Mouse (Mus musculus): Measurements from ENCODE around the gene Mta3.

The Mta3 gene

GRCm38 (mm10) chr17:83706116-83706593, at the start of gene Mta3:
Gene Mta3 (plus strand): TSS chr17:83706163.
- DNase-seq (ENCODE audit: low read depth, low spot score): no peak

GRCm38 (mm10) chr17:83657375-83657774, 48.6 kb upstream of the Mta3 start:
- no peak for DNase-seq (ENCODE audit: low read depth, low spot score)

DNA sequence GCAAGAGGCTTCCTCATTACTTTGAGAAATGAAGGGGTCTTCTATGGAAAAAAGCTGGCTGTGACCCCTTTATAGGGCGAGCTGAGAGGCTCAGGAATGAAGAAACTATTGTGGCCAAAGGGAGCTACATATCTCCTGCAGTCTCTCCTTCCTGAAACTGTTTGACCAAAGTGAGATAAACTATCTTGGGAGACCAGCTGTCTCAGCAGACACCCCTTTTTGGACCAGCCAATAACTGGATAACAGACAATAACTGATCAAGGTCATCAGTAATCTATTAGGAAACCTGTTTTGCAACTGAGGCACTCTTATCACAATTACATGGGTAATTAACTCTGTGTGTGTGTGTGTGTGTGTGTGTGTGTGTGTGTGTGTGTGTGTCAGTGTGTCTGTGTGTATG, 47.0 kb upstream of the Mta3 start:
- DNase-seq (ENCODE audit: low read depth, low spot score): no peak

DNA sequence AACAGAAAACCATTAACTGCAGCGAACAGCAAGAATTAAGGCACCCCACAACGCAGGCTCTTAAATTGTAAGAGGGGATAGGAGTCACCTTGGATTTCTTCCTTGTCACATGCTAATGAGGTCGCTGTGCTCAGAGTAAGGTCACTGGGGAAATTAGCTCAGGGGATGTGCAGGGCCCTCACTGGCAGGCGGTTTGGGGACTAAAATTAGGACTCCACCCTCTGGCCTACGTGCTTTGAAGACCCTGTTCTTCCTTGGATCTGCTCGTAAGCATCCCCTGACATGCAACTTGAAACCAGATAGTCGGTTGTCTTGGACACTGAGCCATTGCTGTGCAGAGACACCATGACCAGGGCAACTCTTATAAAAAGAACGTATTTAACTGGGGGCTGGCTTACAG, 41.2 kb upstream of the Mta3 start:
- DNase-seq (ENCODE audit: low read depth, low spot score): no peak

DNA sequence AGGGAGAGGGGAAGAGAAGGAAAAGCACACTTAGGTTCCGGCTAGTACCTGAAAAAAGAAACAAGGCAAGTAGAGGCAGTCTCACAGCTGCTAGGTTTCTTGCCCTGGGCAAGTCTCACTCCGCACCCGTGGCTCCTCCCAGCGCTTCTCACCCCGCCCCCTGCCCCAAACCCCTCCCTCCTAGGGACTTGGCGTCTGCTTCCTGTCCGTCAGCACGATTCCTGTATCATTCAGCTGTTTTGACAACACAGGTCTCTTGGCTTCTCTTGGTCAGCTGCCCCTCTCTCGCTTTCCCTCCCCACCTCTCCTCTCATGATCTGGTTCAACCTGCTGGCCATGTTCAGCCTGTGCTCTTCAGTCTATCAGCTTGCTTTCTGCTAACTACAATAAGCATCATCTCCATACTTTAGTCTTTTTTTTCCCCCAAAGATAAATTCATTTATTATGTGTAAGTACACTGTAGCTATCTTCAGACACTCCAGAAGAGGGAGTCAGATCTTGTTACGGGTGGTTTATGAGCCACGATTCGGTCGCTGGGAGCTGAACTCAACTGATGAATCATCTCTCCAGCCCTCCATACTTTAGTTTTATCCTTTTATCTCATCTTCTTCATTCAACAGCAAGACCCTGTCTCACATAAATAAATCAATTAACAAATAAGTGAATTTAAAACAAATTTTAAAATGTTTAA, 39.2 kb upstream of the Mta3 start:
- DNase-seq (ENCODE audit: low read depth, low spot score): no peak

DNA sequence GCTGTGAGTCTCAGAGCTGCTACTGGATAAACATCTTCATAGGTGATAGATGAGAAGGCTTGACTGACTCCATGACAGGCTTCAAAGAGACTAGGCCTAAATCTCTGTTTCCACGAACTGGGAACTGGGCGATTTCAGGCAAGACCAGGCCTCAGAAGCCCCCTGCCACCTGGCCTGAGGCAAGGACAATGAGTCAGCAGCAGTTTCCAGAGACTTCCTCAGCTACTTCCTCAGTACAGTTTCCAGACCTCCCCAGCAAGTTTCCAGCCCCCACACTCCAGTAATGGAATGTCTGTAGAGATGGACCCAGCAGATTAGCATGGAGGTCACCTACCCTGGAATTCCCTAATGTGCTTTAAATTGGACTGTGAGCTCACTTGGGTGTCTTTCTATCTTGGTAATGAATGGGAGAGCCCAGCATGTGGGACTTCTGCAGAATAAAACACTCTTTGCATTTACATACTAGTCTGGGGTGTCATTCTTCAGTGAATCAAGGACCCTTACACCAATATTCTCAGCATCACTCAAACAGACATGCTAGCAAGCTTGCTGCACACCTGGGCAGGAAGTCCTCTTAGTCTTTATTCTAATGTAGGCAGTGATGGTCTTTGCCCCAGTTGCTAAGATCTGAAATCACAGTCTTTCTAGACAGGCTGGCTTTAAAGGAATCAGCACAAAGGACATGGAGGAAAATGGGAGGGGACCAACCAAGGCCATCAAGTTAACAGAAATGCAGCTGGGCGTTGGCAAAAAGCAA, 37.9 kb upstream of the Mta3 start:
- DNase-seq (ENCODE audit: low read depth, low spot score): no peak

- no peak for DNase-seq (ENCODE audit: low read depth, low spot score)
Measured at GRCm38 (mm10) chr17:83672685-83673084, 33.3 kb upstream of the Mta3 start.

DNA sequence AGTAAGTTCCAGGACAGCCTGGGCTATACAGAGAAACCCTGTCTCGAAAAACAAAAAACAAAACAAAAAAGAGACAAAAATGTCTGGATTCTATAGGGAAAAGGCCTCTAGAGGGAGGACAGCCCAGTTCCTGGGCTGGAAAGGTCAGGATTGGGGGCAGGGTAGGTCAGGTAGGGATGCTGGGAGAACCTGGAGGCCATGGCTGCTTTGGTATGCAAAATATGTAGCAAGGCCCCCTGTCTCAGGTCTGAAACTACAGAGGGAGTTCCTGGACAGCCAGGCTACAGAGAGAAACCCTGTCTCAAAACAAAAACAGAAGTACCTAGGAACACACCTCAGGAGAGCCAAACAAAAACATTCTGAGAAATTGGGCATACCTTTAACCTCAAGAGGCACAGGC, 28.6 kb upstream of the Mta3 start:
- DNase-seq (ENCODE audit: low read depth, low spot score): no peak

DNA sequence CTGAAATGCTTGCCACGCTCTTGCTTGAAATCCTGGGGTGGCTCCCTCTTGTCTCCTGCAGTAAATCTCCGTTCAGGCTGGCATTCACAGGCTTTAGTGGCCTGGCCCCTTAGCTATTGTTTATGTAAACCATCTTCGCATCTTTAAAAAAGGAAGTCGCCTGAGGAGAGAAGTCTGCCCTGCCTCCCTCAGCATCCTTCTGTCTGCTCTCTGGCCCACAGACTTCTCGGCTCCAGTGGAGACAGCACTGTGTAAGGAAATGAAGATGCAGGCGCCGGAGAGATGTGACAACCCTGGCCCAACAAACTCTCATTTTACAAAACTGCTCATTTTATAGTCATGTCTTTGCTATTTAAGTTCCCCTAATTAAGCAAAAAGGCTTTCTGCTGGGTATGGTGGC, 24.0 kb upstream of the Mta3 start:
- DNase-seq (ENCODE audit: low read depth, low spot score): no peak

DNA sequence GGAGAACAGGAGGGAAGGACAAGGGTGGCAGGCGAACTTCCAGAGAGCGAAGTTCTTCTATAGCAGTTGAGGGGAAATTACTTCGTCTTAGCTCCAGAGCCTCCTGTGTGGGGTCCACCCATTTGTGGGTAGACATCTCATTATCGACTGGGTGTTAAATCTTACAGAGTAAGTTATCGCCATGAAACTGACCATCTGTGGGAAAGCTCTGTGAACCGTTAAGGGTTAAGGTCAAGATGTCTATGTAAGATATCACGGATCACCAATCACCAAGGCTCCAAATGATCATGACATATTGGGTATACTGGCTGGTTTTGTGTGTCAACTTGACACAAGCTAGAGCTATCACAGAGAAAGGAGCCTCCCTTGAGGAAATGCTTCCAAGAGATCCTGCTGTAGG, 21.5 kb upstream of the Mta3 start:
- no peak for DNase-seq (ENCODE audit: low read depth, low spot score)

DNA sequence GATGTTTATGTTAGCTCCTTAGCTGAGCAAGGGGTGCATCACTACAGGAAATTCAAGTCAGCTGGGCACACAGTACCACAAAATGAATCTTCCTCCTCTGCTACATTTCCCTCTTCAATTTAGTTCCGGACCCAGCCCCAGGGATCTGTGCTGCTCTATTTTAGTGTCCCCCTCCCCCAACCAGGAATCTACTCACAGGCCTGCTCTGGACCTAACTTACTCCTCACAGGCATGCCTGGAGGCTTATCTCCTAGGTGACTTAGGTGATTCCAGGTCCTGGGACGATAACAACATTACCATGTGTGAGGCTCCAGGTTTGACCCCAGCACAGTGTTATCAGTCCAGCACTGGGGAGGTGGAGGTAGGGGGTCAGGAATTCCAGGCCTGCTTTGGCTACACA, 15.5 kb upstream of the Mta3 start:
- DNase-seq (ENCODE audit: low read depth, low spot score): no peak

DNA sequence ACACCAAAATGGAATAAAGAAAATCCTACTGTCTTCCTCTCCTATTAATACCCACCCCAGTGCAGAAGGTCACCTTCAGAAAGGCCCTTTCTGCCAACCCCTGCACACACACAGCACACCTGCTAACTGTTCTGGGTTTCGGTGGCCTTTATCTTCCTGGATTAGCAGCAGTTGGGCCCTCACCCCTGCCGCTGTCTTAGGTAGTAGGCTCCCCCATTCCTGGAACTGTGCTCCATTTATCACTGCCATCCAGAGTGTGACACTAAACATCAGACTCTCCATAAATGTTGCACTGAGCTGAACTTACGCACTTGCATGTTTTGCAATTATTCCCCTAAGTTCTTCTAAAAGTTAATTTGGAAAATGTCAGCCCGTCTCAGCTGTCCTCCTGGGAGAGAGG, 14.6 kb upstream of the Mta3 start:
- DNase-seq (ENCODE audit: low read depth, low spot score): no peak

DNA sequence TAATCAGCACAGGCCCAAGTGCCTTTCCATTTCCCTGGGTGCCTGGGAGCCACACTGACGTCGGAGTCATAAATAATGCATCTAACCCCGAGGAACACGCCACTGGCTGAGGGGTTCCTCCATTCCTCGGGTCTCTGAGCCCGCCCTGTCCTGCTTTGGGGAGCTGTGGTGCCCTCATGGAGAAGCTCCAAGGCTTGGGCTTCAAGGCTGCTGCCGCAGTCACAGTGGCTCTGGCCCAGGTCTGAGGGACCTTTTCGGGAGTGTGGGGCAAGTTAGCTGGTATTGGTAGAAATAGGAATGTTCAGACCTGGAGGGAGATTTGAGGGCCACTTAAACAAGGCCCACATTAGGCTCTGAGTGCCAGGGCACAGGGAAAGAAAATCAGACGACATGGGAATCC, 12.0 kb upstream of the Mta3 start:
- no peak for DNase-seq (ENCODE audit: low read depth, low spot score)

- no peak for DNase-seq (ENCODE audit: low read depth, low spot score)
Measured at GRCm38 (mm10) chr17:83695785-83696184, 10.2 kb upstream of the Mta3 start.

DNA sequence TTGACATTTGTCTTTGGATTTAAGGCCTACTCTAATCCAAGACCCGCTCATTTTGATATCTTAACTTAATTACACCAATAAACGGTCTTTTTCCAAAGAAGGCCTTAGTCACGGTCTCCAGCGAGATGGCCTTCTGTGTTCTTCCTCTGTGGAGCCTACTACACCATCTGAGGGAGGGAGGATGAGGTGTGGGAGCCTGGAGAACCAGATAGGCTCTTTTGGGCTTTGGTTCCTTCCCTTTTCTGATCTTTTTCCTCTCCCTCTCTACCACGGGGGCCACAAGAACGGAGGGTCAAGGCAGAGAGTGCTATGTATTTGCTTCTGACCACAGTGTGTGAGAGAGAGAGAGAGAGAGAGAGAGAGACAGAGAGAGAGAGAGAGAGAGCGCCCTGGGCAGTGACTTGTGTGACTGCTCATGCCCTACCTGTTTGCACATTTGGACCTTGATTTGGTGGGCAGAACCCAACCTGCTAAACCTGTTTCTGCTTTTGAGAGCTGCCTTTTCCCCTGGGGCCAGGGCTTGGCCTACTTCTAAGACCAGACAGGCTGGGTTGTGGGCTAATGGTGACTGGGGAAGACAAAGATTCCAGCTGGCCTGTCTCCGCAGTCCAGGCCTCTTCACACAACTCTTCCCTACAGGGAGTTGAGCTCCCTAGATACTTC, 6.8 kb upstream of the Mta3 start:
- no peak for DNase-seq (ENCODE audit: low read depth, low spot score)

DNA sequence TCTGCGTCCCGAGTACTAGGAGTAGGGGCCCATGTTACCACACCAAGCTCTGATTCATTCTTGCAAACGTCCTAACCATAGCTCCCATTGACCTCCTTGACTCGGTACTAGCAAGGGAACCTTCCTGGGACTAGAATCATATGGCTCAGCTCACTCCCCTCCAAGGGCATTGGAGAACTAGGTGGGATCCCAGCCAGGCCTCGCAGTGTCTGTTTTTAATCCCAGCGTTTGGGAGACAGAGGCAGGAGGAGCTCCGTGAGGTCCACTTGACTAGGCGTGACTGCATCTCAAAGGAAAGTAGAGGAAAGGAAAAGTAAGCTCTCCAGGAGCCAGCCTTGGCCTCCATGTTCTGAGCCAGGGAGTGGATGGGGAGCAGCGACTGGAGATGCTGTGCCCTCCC, 5.8 kb upstream of the Mta3 start:
- DNase-seq (ENCODE audit: low read depth, low spot score): no peak

GRCm38 (mm10) chr17:83704469-83704868, 1.5 kb upstream of the Mta3 start:
- DNase-seq (ENCODE audit: low read depth, low spot score): no peak

DNA sequence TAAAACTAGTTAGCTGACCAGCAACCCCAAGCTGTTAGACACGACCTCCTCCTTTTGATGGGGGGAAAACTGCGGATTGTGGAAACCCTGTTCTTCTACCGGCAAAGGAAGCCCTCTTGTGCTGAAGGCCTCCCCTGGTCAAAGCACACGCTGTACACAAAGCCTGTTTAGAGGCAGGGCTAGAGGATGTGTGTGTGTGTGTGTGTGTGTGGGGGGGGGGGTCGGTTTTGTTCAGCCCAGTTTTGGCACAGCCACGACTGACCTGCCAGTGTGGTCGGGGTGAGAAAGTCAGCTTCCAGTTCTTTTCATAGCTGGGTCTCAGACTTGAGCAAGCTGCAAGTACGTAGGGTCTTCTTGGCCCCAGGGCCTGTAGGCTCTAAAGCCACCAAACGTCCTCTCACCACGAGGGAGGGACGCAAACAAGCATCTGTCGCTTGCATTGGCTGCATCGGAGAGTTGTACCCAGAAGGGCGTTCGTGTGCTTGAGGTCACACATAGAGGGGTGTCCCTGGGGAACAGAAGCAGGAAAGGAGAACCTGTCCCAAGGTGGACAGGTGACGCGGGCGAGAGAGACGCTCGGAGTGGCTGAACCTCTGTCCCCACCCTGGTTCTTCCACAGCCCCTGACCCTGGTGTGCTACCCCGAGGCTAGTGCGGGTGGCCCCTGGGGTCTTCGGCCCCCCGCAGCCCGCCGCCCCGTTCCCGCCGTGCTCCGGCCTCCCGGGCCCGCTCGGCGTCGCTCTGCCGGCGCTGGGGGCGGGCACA, 429 bp upstream of the Mta3 start:
- DNase-seq (ENCODE audit: low read depth, low spot score): peak; percentile 68

GRCm38 (mm10) chr17:83706594-83707126, 697 bp downstream of the Mta3 start:
- DNase-seq (ENCODE audit: low read depth, low spot score): peak; percentile 31

DNA sequence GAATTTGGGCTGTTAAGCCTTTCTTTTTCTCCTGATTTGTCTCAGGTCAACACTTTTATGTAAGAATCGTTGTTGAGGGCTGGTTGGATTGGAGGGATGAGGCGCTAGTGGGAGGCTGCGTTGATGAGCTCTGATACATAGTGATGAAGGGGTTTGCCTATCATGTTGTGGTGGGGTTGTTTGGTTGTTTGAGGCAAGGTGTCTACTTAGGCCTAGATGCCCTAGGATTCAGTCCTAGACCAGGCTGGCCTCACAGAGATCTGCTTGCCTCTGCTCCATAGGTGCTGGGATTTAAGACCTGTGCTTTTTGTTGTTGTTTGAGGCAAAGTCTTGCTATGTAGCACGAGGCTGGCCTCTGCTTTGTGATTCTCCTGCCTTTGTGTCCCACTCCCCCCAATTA, 1.4 kb downstream of the Mta3 start:
- no peak for DNase-seq (ENCODE audit: low read depth, low spot score)

- DNase-seq (ENCODE audit: low read depth, low spot score): no peak
Measured at GRCm38 (mm10) chr17:83707846-83708245, 1.9 kb downstream of the Mta3 start.

GRCm38 (mm10) chr17:83708256-83708655, 2.3 kb downstream of the Mta3 start:
- no peak for DNase-seq (ENCODE audit: low read depth, low spot score)

All from mesoderm, embryonic 11.5 days (tissue).